Mouse (Mus musculus) heart, adult 2 months (tissue): ENCODE data around the gene Nfkb1.

ENCODE experiments used
- CTCF ChIP-seq: fragments of 200-600 bp; IDR thresholded peaks from 2 replicates; pipeline ENCODE4 v1.8.1; 2022; ENCODE audit warnings: antibody characterized with exemption, mild to moderate bottlenecking, moderate library complexity
- EP300 ChIP-seq: fragments of 200-500 bp; IDR thresholded peaks from 2 replicates; pipeline ENCODE4 v1.6.1; 2011; ENCODE audit warnings: low read depth, low read length, control low read depth; ENCODE audit not compliant: insufficient read depth
- POLR2A ChIP-seq: fragments of 200-500 bp; IDR thresholded peaks from 2 replicates; pipeline ENCODE4 v1.6.1; 2011; ENCODE audit warnings: mild to moderate bottlenecking, low read depth, low read length, control low read depth; ENCODE audit not compliant: insufficient read depth

- TF ChIP-seq POLR2A, result no peak
- no peak for TF ChIP-seq CTCF
- TF ChIP-seq EP300, result no peak
Observed at GRCm38 (mm10) chr3:135604626-135605417, 86.5 kb downstream of the Nfkb1 start.
